Comparison of ENCODE assay signal across 9 mouse cellular contexts in genomic region chr19:33366661-33367060, GRCm38 (mm10). TPM values are rescaled to one million over a fixed set of nuclear protein-coding genes. Genes with fewer than 3 reads are reported as not detected.
A peak's percentile ranks its signal among the peaks of the same experiment; 100 is the strongest.
DNase-seq lines count a peak whose midpoint lies in the region; ATAC-seq lines count a peak whose summit lies in the region.
"Had no signal": no experiment of that assay in that cellular context is flagged by ENCODE, and none has a peak within 500 bp of the region (broad histone marks: within the 10 kb centered on the region; RNA-seq: fewer than 3 reads in every experiment).

No protein-coding gene starts in this region.

- H3K9me3 ChIP-seq in heart, embryonic 12.5 days (replicated peaks): no peaks in the 10 kb centered on the region
- no peaks in the 10 kb centered on the region for H3K9me3 ChIP-seq in intestine, embryonic 15.5 days
- H3K9me3 ChIP-seq in midbrain, embryonic 15.5 days: no peaks in the 10 kb centered on the region
- H3K9me3 ChIP-seq: stomach, embryonic 15.5 days had no signal

- no peak overlapping the region for H3K4me2 ChIP-seq in heart, embryonic 12.5 days
- H3K4me2 ChIP-seq in intestine, embryonic 15.5 days (replicated peaks): no peak overlapping the region
- H3K4me2 ChIP-seq in midbrain, embryonic 15.5 days: no peak overlapping the region
- H3K4me2 ChIP-seq: stomach, embryonic 15.5 days had no signal

- H3K9ac ChIP-seq in heart, embryonic 12.5 days: no peak overlapping the region
- H3K9ac ChIP-seq in intestine, embryonic 15.5 days: no peak overlapping the region
- no peak overlapping the region for H3K9ac ChIP-seq in midbrain, embryonic 15.5 days
- H3K9ac ChIP-seq: stomach, embryonic 15.5 days had no signal

- peak; percentile 42 for DNase-seq in heart, adult 8-10 months (ENCODE audit: low spot score)
- peak; percentile 52 for DNase-seq in cerebellum, adult 8-10 months
- peak; percentile 72 to 75 for DNase-seq in left cerebral cortex, postnatal 10 days (ENCODE audit: extremely low spot score in 1 of 2, low spot score in 2 of 2)
- DNase-seq in spleen, adult 18-20 months: peak; percentile 48 to 68

- H3K27me3 ChIP-seq in heart, embryonic 12.5 days (replicated peaks): no peaks in the 10 kb centered on the region
- no peaks in the 10 kb centered on the region for H3K27me3 ChIP-seq in intestine, embryonic 15.5 days (replicated peaks)
- no peaks in the 10 kb centered on the region for H3K27me3 ChIP-seq in midbrain, embryonic 15.5 days (replicated peaks)
- H3K27me3 ChIP-seq: stomach, embryonic 15.5 days had no signal

- no peaks in the 10 kb centered on the region for H3K36me3 ChIP-seq in heart, embryonic 12.5 days
- H3K36me3 ChIP-seq in intestine, embryonic 15.5 days: no peaks in the 10 kb centered on the region
- no peaks in the 10 kb centered on the region for H3K36me3 ChIP-seq in midbrain, embryonic 15.5 days (replicated peaks)
- H3K36me3 ChIP-seq: stomach, embryonic 15.5 days had no signal

- no peak for ATAC-seq in heart, embryonic 12.5 days (ENCODE audit: insufficient number of reproducible peaks, low FRiP score)
- ATAC-seq in frontal cortex, adult (ENCODE audit: low TSS enrichment): peak; percentile 88
- ATAC-seq in intestine, embryonic 15.5 days: peak; percentile 70; the same call in 1 of the 2 replicates
- ATAC-seq in midbrain, embryonic 15.5 days (replicated peaks): peak; percentile 97

- intact Hi-C loops in left cerebral cortex, postnatal 10 days (cut with DNase I): loop anchor here (2.0 to 10.0 kb wide), 5 partner anchors 124 to 654 kb away; partner anchors contain the start of gene Pten

- H3K4me3 ChIP-seq in heart, embryonic 12.5 days: no peak overlapping the region
- no peak overlapping the region for H3K4me3 ChIP-seq in intestine, embryonic 15.5 days (replicated peaks)
- H3K4me3 ChIP-seq in midbrain, embryonic 15.5 days: no peak overlapping the region
- H3K4me3 ChIP-seq: stomach, embryonic 15.5 days had no signal

- H3K27ac ChIP-seq in heart, embryonic 12.5 days (ENCODE audit: poor library complexity, severe bottlenecking): no peak overlapping the region
- H3K27ac ChIP-seq in intestine, embryonic 15.5 days: no peak overlapping the region
- H3K27ac ChIP-seq in midbrain, embryonic 15.5 days: no peak overlapping the region
- H3K27ac ChIP-seq: stomach, embryonic 15.5 days had no signal

- H3K4me1 ChIP-seq in heart, embryonic 12.5 days (replicated peaks): no peaks in the 10 kb centered on the region
- H3K4me1 ChIP-seq in intestine, embryonic 15.5 days (replicated peaks): no peaks in the 10 kb centered on the region
- H3K4me1 ChIP-seq in midbrain, embryonic 15.5 days: no peaks in the 10 kb centered on the region
- H3K4me1 ChIP-seq: stomach, embryonic 15.5 days had no signal

- WGBS in heart, embryonic 12.5 days: 11% methylated on average over 3 of the region's 3 CpGs
- 6% methylated on average over 3 of the region's 3 CpGs for WGBS in intestine, embryonic 15.5 days
- 9% methylated on average over 3 of the region's 3 CpGs for WGBS in midbrain, embryonic 15.5 days

RNA-seq across cellular contexts. Expression of gene Rnls, which starts 25.4 kb away (rescaled TPM):
- total RNA-seq in heart, adult 8-10 months (2022): 10 to 100 TPM; 12.7 to 13.9 (median 13.4) TPM
- 9.5 and 10.5 TPM in 2 replicates for polyA plus RNA-seq in heart, embryonic 12.5 days (2016; fragmentation: Nextera tagmentation; extraction: Ambion mirVana)
- 5.9 and 6.4 TPM in 2 replicates for polyA plus RNA-seq in intestine, embryonic 15.5 days (2015; fragmentation: Nextera tagmentation; extraction: Ambion mirVana)
- 1 to 10 TPM; 1.8 to 2.5 TPM for total RNA-seq in left cerebral cortex, postnatal 10 days (2021)
- polyA plus RNA-seq in midbrain, embryonic 15.5 days (2015; fragmentation: Nextera tagmentation; extraction: Ambion mirVana): 10.7 and 10.9 TPM in 2 replicates
